Comparison of ENCODE assay signal across 11 mouse cellular contexts in genomic region chr19:3451649-3452048, GRCm38 (mm10). TPM values are rescaled to one million over a fixed set of nuclear protein-coding genes. Genes with fewer than 3 reads are reported as not detected.
DNase-seq lines count a peak whose midpoint lies in the region; ATAC-seq lines count a peak whose summit lies in the region.
"Had no signal": no experiment of that assay in that cellular context is flagged by ENCODE, and none has a peak within 500 bp of the region (broad histone marks: within the 10 kb centered on the region; RNA-seq: fewer than 3 reads in every experiment).

No protein-coding gene starts in this region.

- DNase-seq in forebrain, embryonic 11.5 days (ENCODE audit: low spot score): no peak
- no peak for DNase-seq in forebrain, embryonic 10.5 days (ENCODE audit: extremely low spot score, low spot score)
- DNase-seq in induced T-regulatory cell, adult 2 months (ENCODE audit: low read depth): peak; percentile 43
- no peak for DNase-seq in layer of hippocampus, postnatal 14 days (ENCODE audit: low spot score in 2 of 2)
- DNase-seq in gastrocnemius, postnatal 36 days: no peak

- no peaks in the 10 kb centered on the region for H3K4me1 ChIP-seq in forebrain, embryonic 11.5 days (replicated peaks; ENCODE audit: control insufficient read depth, insufficient read depth, low read length)
- H3K4me1 ChIP-seq in forebrain, embryonic 10.5 days: no peaks in the 10 kb centered on the region
- peaks cover 11% of the 10 kb centered on the region for H3K4me1 ChIP-seq in neural tube, embryonic 15.5 days
- H3K4me1 ChIP-seq: limb, embryonic 12.5 days had no signal

- H3K27ac ChIP-seq in forebrain, embryonic 11.5 days (ENCODE audit: low read depth, low read length): no peak overlapping the region
- H3K27ac ChIP-seq in forebrain, embryonic 10.5 days: no peak overlapping the region
- peak overlapping the region; percentile 6; the same call in 1 of the 2 replicates for H3K27ac ChIP-seq in neural tube, embryonic 15.5 days (replicated peaks)
- H3K27ac ChIP-seq: limb, embryonic 12.5 days had no signal

- H3K9me3 ChIP-seq in forebrain, embryonic 11.5 days (ENCODE audit: control insufficient read depth, low read length): no peaks in the 10 kb centered on the region
- H3K9me3 ChIP-seq in forebrain, embryonic 10.5 days: peaks cover 4% of the 10 kb centered on the region; the same call in 1 of the 2 replicates
- H3K9me3 ChIP-seq in neural tube, embryonic 15.5 days (replicated peaks): no peaks in the 10 kb centered on the region
- H3K9me3 ChIP-seq: limb, embryonic 12.5 days had no signal

- intact Hi-C loops in gastrocnemius, postnatal 36 days (cut with DNase I): loop anchor here (2.0 to 5.0 kb wide), 2 partner anchors 63 to 159 kb away; partner anchors contain the start of gene Tesmin

- H3K4me2 ChIP-seq in forebrain, embryonic 11.5 days (ENCODE audit: low read depth, low read length, severe bottlenecking): no peak overlapping the region
- H3K4me2 ChIP-seq in neural tube, embryonic 15.5 days: no peak overlapping the region
- H3K4me2 ChIP-seq: limb, embryonic 12.5 days had no signal

- no peak overlapping the region for H3K4me3 ChIP-seq in forebrain, embryonic 11.5 days (ENCODE audit: low read depth, low read length)
- H3K4me3 ChIP-seq in forebrain, embryonic 10.5 days: no peak overlapping the region
- no peak overlapping the region for H3K4me3 ChIP-seq in neural tube, embryonic 15.5 days (replicated peaks)
- H3K4me3 ChIP-seq: limb, embryonic 12.5 days had no signal

- peaks cover 7% of the 10 kb centered on the region; the same call in 1 of the 2 replicates for H3K36me3 ChIP-seq in forebrain, embryonic 11.5 days (ENCODE audit: control insufficient read depth, insufficient read depth, low read length)
- peaks cover 40% of the 10 kb centered on the region for H3K36me3 ChIP-seq in forebrain, embryonic 10.5 days (replicated peaks)
- H3K36me3 ChIP-seq in neural tube, embryonic 15.5 days: peaks cover 36% of the 10 kb centered on the region

- H3K9ac ChIP-seq in forebrain, embryonic 11.5 days (ENCODE audit: low read length): no peak overlapping the region
- H3K9ac ChIP-seq in neural tube, embryonic 15.5 days (replicated peaks): no peak overlapping the region
- H3K9ac ChIP-seq: limb, embryonic 12.5 days had no signal

- 76% methylated on average over 6 of the region's 6 CpGs for WGBS in forebrain, embryonic 11.5 days
- 71% methylated on average over 6 of the region's 6 CpGs for WGBS in forebrain, embryonic 10.5 days
- 45% methylated on average over 6 of the region's 6 CpGs for WGBS in neural tube, embryonic 15.5 days

- H3K27me3 ChIP-seq in forebrain, embryonic 11.5 days (ENCODE audit: control insufficient read depth, insufficient read depth, low read length): no peaks in the 10 kb centered on the region
- no peaks in the 10 kb centered on the region for H3K27me3 ChIP-seq in forebrain, embryonic 10.5 days (ENCODE audit: poor library complexity, severe bottlenecking)
- H3K27me3 ChIP-seq in neural tube, embryonic 15.5 days (replicated peaks): no peaks in the 10 kb centered on the region
- H3K27me3 ChIP-seq: limb, embryonic 12.5 days had no signal

- ATAC-seq in forebrain, embryonic 11.5 days (replicated peaks; ENCODE audit: low FRiP score): peak; percentile 27; the same call in 1 of the 2 replicates
- ATAC-seq in common myeloid progenitor, adult 5-6 weeks (replicated peaks; ENCODE audit: low read depth, poor library complexity, severe bottlenecking): peak; percentile 30; the same call in 1 of the 2 replicates
- peak; percentile 46; the same call in 1 of the 2 replicates for ATAC-seq in neural tube, embryonic 15.5 days (ENCODE audit: low FRiP score)
- ATAC-seq in cerebellum, adult (ENCODE audit: insufficient number of reproducible peaks, low FRiP score, low TSS enrichment): no peak

RNA-seq across cellular contexts. Expression of gene Gal, which starts 37.3 kb away (rescaled TPM):
- 1.1 TPM in 2 replicates for polyA plus RNA-seq in forebrain, embryonic 11.5 days (2014; fragmentation: Nextera tagmentation; extraction: Ambion mirVana)
- 0.54 and 0.81 TPM in 2 replicates for polyA plus RNA-seq in forebrain, embryonic 10.5 days (2016; fragmentation: Nextera tagmentation; extraction: Ambion mirVana)
- not detected in 2 replicates for total RNA-seq in common myeloid progenitor, adult 5-6 weeks (2017)
- polyA plus RNA-seq in neural tube, embryonic 15.5 days (2015; fragmentation: Nextera tagmentation; extraction: Ambion mirVana): 39.2 and 47.3 TPM in 2 replicates
- total RNA-seq in layer of hippocampus, postnatal 14 days (2021): 1 to 10 TPM; 3.8 to 5.1 TPM
- under 1 TPM; 0.35 to 0.41 TPM for total RNA-seq in gastrocnemius, postnatal 36 days (2021)
- total RNA-seq: heart, postnatal 14 days had no signal
- polyA plus RNA-seq: C2C12 had no signal
